In the genomic region with DNA sequence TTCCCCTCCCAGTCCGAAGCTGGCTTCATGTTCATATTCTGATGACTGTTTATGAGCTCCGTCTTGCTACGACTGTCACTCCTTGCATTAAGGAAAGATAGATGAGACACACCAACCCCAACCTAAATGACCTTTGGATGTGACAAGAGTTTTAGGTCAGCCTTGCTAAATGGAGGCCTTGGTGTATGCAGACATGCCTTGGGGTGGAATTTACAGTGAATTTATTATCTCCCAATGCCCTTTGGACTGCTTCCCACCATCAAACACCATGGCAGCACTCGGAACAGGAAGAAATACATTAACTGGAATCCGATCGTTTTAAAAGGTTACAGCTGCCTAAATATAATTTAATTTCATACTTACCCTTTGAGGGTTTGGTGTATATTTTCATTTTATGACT, we compare ENCODE assay signal across 27 mouse cellular contexts.
DNase-seq lines count a peak whose midpoint lies in the region; ATAC-seq and TF ChIP-seq lines count a peak whose summit lies in the region.
"Had no signal": no experiment of that assay in that cellular context is flagged by ENCODE, and none has a peak within 500 bp of the region (broad histone marks: within the 10 kb centered on the region; RNA-seq: fewer than 3 reads in every experiment).

No protein-coding gene starts in this region.

- no peak overlapping the region for H3K9ac ChIP-seq in kidney, embryonic 16.5 days (replicated peaks; ENCODE audit: low read length)
- H3K9ac ChIP-seq in intestine, embryonic 15.5 days = no peak overlapping the region
- H3K9ac ChIP-seq in intestine, postnatal 0 days (ENCODE audit: low read depth, low read length) = no peak overlapping the region
- no peak overlapping the region for H3K9ac ChIP-seq in liver, embryonic 12.5 days
- H3K9ac ChIP-seq: embryonic facial prominence, embryonic 12.5 days; embryonic facial prominence, embryonic 15.5 days; forebrain, postnatal 0 days; heart, embryonic 13.5 days; hindbrain, embryonic 14.5 days had no signal

- no peaks in the 10 kb centered on the region for H3K27me3 ChIP-seq in kidney, embryonic 16.5 days (ENCODE audit: insufficient read depth, low read length)
- no peaks in the 10 kb centered on the region for H3K27me3 ChIP-seq in intestine, embryonic 15.5 days (replicated peaks)
- no peaks in the 10 kb centered on the region for H3K27me3 ChIP-seq in intestine, postnatal 0 days (replicated peaks; ENCODE audit: control insufficient read depth, insufficient read depth, low read length)
- H3K27me3 ChIP-seq in liver, embryonic 12.5 days (replicated peaks) = no peaks in the 10 kb centered on the region
- H3K27me3 ChIP-seq: CH12.LX; embryonic facial prominence, embryonic 12.5 days; embryonic facial prominence, embryonic 15.5 days; heart, embryonic 13.5 days; Patski had no signal

- peaks cover 4% of the 10 kb centered on the region; the same call in 1 of the 2 replicates for H3K4me1 ChIP-seq in kidney, embryonic 16.5 days (ENCODE audit: insufficient read depth, low read length)
- H3K4me1 ChIP-seq in intestine, embryonic 15.5 days (replicated peaks) = no peaks in the 10 kb centered on the region; the same call in 1 of the 2 replicates
- no peaks in the 10 kb centered on the region for H3K4me1 ChIP-seq in intestine, postnatal 0 days (replicated peaks; ENCODE audit: control insufficient read depth, insufficient read depth, low read length)
- no peaks in the 10 kb centered on the region for H3K4me1 ChIP-seq in liver, embryonic 12.5 days
- H3K4me1 ChIP-seq: embryonic facial prominence, embryonic 12.5 days; embryonic facial prominence, embryonic 15.5 days; heart, embryonic 13.5 days had no signal

- 28% methylated on average over 6 of the region's 6 CpGs for WGBS in kidney, embryonic 16.5 days
- WGBS in intestine, embryonic 15.5 days = 38% methylated on average over 6 of the region's 6 CpGs
- 35% methylated on average over 6 of the region's 6 CpGs for WGBS in intestine, postnatal 0 days
- 69% methylated on average over 6 of the region's 6 CpGs for WGBS in liver, embryonic 12.5 days (ENCODE audit: insufficient replicate concordance)

- peaks cover 2% of the 10 kb centered on the region; the same call in 1 of the 2 replicates for H3K9me3 ChIP-seq in kidney, embryonic 16.5 days (ENCODE audit: low read length)
- no peaks in the 10 kb centered on the region for H3K9me3 ChIP-seq in intestine, embryonic 15.5 days
- no peaks in the 10 kb centered on the region for H3K9me3 ChIP-seq in intestine, postnatal 0 days (ENCODE audit: control insufficient read depth)
- no peaks in the 10 kb centered on the region for H3K9me3 ChIP-seq in liver, embryonic 12.5 days (replicated peaks)
- H3K9me3 ChIP-seq: embryonic facial prominence, embryonic 12.5 days; embryonic facial prominence, embryonic 15.5 days; heart, embryonic 13.5 days had no signal

- H3K27ac ChIP-seq in kidney, embryonic 16.5 days (ENCODE audit: low read length) = no peak overlapping the region
- H3K27ac ChIP-seq in intestine, embryonic 15.5 days = no peak overlapping the region
- H3K27ac ChIP-seq in intestine, postnatal 0 days (ENCODE audit: low read depth, low read length) = no peak overlapping the region
- no peak overlapping the region for H3K27ac ChIP-seq in liver, embryonic 12.5 days
- H3K27ac ChIP-seq: embryonic facial prominence, embryonic 12.5 days; embryonic facial prominence, embryonic 15.5 days; gastrocnemius, adult 2 months; heart, embryonic 13.5 days; hindbrain, embryonic 14.5 days; hindbrain, postnatal 0 days had no signal

- DNase-seq in embryo, embryonic 10.5 days (ENCODE audit: low spot score) = peak; percentile 39
- no peak for DNase-seq in embryo, embryonic 9.5 days (ENCODE audit: extremely low spot score)
- DNase-seq in kidney, postnatal 10 days = peak; percentile 30
- DNase-seq: adrenal gland, postnatal 10 days; adrenal gland, postnatal 36 days; B cell, adult 2 months; cerebellum, adult 18-20 months; cerebellum, adult 9-10 months; cerebellum, postnatal 14 days; forebrain, postnatal 0 days; gastrocnemius, adult 2 months; gastrocnemius, postnatal 14 days; heart, postnatal 14 days; heart, postnatal 4 days had no signal

- no peak overlapping the region for H3K4me3 ChIP-seq in kidney, embryonic 16.5 days (ENCODE audit: low read length)
- H3K4me3 ChIP-seq in intestine, embryonic 15.5 days (replicated peaks) = no peak overlapping the region
- H3K4me3 ChIP-seq in intestine, postnatal 0 days (ENCODE audit: low read depth, low read length) = no peak overlapping the region
- no peak overlapping the region for H3K4me3 ChIP-seq in liver, embryonic 12.5 days
- H3K4me3 ChIP-seq: embryonic facial prominence, embryonic 12.5 days; embryonic facial prominence, embryonic 15.5 days; gastrocnemius, adult 2 months; heart, embryonic 13.5 days had no signal

- H3K4me2 ChIP-seq in kidney, embryonic 16.5 days (replicated peaks; ENCODE audit: low read depth, low read length) = no peak overlapping the region
- no peak overlapping the region for H3K4me2 ChIP-seq in intestine, embryonic 15.5 days (replicated peaks)
- H3K4me2 ChIP-seq in intestine, postnatal 0 days (replicated peaks; ENCODE audit: low read depth) = no peak overlapping the region
- H3K4me2 ChIP-seq in liver, embryonic 12.5 days = no peak overlapping the region
- H3K4me2 ChIP-seq: embryonic facial prominence, embryonic 12.5 days; embryonic facial prominence, embryonic 15.5 days; heart, embryonic 13.5 days; hindbrain, embryonic 14.5 days had no signal

- TF ChIP-seq CTCF in intestine, postnatal 0 days (IDR thresholded peaks at IDR 0.05; ENCODE audit: low read depth) = no peak

- no peaks in the 10 kb centered on the region for H3K36me3 ChIP-seq in kidney, embryonic 16.5 days (ENCODE audit: insufficient read depth, low read length)
- no peaks in the 10 kb centered on the region for H3K36me3 ChIP-seq in intestine, embryonic 15.5 days
- no peaks in the 10 kb centered on the region for H3K36me3 ChIP-seq in intestine, postnatal 0 days (ENCODE audit: control insufficient read depth, insufficient read depth)
- H3K36me3 ChIP-seq in liver, embryonic 12.5 days = no peaks in the 10 kb centered on the region
- H3K36me3 ChIP-seq: embryonic facial prominence, embryonic 12.5 days; embryonic facial prominence, embryonic 15.5 days; G1E; heart, embryonic 13.5 days had no signal

- ATAC-seq in kidney, embryonic 16.5 days (ENCODE audit: low FRiP score, low TSS enrichment) = no peak
- peak; percentile 61 for ATAC-seq in intestine, embryonic 15.5 days
- ATAC-seq in intestine, postnatal 0 days = peak; percentile 71
- no peak for ATAC-seq in liver, embryonic 12.5 days
- ATAC-seq: forebrain, embryonic 14.5 days; forebrain, postnatal 0 days; hindbrain, postnatal 0 days; Patski had no signal

Comparison
In these comparisons a context has a peak if more than half of its experiments do, and no peak if none do; other contexts are left out.
1. ATAC-seq: peak in intestine, embryonic 15.5 days (single experiment) and intestine, postnatal 0 days (single experiment); none in kidney, embryonic 16.5 days (single experiment) and liver, embryonic 12.5 days (single experiment).